Mouse (Mus musculus) kidney, adult 2 months (tissue): Measurements from ENCODE around the gene Ksr1.

Experiments
- CTCF ChIP-seq: fragments of 200-500 bp; conservative IDR thresholded peaks from 2 replicates; pipeline ENCODE4 v1.5.1; 2011; ENCODE audit warnings: low read depth, mild to moderate bottlenecking, control low read depth, low read length, moderate library complexity, mixed read lengths; ENCODE audit not compliant: insufficient read depth, insufficient read length
- POLR2A ChIP-seq: fragments of 200-500 bp; IDR thresholded peaks from one replicate; pipeline ENCODE4 v1.6.1; 2011; ENCODE audit warnings: low read depth, low read length, control low read depth

- TF ChIP-seq CTCF, result no peak
- TF ChIP-seq POLR2A, result no peak
Observed at GRCm38 (mm10) chr11:79113397-79113796, 32.8 kb downstream of the Ksr1 start.
